Mouse (Mus musculus) fat pad, adult 2 months (tissue): ENCODE measurements at regions not wholly inside any gene's neighbourhood (a gene's known extent, or its start where the extent isn't known, plus 50 kb on each side); places are given as distances from the start of the nearest gene placed in this dataset.
A peak's percentile ranks its signal among the peaks of the same experiment; 100 is the strongest.

ENCODE experiments used
- DNase-seq: peaks from one replicate; pipeline ENCODE4 v3.0.0-alpha.2; 2011; ENCODE audit warnings: low read depth, low spot score; ENCODE audit errors: extremely low read depth

DNA sequence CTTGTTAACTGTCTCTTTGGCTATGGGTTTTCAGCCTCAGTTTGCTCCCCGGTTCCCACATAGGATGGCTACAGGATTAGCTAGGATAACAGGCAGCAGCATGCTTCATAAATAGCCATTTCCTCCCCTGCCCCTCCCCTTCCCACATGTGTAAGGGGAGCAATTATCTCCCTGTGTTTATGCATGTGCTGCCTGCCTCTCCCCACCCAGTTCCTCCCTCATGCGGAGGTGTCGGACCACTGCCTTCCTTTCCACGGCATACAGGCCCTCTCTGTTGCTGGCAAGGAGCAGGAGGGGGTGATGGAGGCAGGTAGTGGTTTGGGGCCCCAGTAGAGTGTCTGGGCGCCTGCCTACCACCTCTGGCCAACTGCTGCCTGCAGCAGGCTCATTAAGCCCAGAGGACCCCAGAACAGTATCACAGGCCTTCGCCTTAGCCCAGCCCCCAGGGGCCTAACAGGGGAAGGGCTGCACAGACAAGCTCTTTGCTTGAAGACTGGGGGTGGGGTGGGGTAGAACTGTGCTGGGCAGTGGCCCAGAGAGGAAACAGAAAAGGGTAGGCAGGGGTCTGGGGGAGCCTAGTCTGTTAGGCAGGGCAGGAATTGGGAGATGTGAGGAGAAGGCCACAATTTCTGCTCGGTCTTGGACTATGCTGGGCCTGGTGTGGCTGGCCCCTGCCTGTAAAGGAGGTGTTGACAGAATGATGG lies 79.1 kb upstream of the Pja1 start:
- no peak for DNase-seq

DNA sequence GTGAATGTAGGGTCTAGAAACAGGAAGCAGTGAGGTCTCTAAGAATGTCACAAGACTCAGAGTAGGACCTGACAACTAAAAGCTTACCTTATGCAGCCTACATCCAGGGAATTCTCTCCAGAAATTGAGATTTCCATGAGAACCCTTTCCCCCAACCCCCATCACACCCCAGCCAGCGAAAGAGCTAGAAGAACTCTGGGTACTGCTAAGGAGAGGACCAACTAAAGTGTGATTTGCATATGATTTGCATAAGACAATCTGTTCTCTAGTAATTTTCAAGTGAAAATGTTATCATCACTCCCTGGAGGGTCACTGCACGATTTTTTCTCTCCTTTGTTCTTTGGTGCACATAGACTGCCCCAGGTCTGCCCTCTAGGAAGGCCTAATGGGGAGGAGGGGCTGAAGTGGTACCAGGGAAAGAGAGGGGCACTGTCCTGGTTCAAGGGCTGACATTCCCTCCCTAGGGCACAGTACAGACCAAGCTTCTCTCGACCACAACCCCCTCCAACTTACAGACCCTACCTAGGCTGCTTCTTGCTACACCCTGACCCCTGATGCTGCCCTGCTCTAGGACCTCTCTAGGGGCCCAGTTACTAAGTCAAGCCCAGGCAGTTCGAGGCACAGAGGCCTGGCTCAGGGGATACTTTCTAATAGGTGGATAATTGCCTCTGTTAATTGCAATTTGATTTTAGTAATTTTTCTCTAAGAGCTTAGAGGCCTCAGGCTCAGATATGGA lies 77.4 kb upstream of the Pja1 start:
- DNase-seq: no peak

DNA sequence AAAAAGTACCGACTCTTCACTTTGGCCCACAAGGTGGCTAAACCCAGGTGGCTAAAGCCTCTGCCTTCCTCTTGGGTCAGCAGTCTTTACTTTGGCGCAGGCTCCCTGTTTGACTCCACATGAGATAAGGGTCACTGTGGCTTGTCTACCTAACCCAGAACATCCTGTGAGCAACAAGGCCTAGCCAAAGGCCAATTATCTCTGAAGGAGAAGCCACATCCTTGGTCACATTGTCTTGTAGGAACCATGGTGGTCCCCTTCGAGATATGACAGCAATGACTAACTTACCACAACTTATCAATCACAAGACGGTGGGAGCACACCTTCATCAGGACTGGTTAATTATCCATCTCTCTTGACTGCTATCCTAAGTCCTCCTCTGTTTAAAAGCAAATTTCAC lies 73.3 kb upstream of the Pja1 start:
- no peak for DNase-seq

DNA sequence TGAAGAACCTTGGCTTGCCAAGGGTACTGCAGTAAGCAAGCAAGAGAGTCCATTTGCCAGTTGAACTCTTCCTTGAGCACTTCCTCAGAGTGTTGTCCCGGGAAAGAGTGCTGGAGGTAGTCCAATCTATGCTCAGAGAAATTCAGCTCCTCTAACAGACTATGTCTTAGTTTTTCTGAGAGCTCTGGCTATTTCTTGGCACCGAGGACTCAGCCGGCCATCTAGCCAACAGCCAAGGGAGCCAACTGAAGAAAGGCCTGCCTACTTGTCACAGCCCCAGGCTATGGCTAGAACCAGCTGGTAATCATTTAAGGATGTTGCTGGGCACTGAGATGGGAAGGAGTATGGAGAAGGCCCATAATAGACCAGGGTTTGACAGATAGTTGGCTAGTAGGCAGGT lies 70.8 kb upstream of the Pja1 start:
- DNase-seq: no peak

- no peak for DNase-seq
Measured at GRCm38 (mm10) chrX:99540087-99540576, 69.1 kb upstream of the Pja1 start.

- DNase-seq: no peak
Measured at GRCm38 (mm10) chrX:99539684-99540083, 68.6 kb upstream of the Pja1 start.

DNA sequence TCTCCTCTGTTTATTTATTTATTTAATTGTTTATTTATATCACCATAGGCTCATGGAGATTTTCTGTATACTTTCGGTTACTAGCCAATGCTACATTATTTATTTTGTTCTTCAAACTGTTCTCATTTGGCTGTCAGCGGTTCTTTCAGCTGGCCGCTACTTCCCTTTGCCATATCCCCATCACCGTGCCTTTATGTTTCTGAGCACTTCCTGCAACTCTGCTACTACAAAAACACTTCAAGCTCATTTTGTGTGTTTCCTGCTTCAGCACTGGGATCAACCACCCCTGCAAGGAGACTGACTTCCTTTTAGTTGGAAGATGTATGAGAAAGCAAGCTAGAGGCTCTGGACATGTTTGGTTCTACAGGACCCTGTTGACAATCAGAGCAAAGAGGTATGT lies 66.7 kb upstream of the Pja1 start:
- DNase-seq: no peak

DNA sequence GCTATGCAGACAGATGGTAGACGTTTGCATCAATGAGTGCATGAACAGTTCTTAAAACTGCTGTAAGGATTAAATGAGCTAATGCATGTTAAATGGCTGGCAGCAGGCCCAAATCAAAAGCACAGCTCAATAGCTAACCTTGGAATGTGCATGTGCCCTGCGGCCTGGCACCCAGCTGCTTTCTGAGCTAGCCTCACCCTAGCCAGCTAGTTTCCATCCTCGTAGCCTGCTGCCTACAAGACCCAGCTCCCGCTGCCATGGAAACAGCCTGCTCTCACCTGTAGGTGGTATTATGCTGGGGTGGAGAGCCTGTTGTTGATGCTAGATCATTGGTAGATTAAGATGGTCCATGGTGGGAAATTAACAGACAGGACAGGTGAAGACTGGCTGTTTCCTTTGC lies 63.8 kb upstream of the Pja1 start:
- DNase-seq: no peak

DNA sequence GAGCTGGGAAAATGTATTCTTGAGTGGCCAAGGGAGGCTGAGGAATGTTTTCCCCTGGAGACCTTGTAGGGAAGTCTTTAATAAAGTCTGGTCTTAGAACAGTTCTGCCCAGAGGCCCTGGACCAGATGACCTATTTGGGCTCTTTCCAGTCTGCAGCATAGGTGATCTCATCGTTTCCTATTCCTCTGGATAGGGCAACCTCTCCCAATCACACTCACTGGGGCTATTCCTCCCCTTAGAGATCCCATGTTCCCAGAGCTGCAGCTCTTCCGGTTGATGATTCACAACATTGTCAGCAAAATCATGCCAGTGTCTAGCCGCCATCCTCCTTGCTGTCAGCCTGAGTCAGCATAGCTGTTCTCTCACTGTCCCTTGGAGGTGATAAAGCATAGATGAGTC lies 60.1 kb upstream of the Pja1 start:
- DNase-seq: peak; percentile 10

GRCm38 (mm10) chrX:99530511-99530910 lies 59.4 kb upstream of the Pja1 start:
- DNase-seq: no peak

DNA sequence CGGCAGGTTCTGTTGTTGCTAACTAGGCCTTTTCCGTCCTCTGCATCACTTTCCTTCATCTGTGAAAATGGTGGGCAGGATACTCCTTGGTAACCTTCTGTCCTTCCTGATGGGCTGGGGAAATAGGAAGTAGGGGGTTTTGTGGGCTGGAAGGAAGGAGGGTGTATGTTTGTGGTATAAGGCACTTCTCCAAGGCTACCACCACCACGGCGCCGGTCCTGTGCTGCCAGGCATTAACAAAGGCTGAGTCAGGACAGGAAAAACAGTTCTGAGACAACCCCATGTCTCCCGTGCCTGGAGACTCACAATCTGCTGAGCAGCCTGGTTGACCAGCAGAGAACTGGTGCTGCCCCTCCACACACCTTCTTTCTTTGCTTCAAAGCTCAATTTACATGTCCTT lies 52.2 kb upstream of the Pja1 start:
- DNase-seq: no peak

GRCm38 (mm10) chrX:99522830-99523229 lies 51.8 kb upstream of the Pja1 start:
- DNase-seq: no peak

DNA sequence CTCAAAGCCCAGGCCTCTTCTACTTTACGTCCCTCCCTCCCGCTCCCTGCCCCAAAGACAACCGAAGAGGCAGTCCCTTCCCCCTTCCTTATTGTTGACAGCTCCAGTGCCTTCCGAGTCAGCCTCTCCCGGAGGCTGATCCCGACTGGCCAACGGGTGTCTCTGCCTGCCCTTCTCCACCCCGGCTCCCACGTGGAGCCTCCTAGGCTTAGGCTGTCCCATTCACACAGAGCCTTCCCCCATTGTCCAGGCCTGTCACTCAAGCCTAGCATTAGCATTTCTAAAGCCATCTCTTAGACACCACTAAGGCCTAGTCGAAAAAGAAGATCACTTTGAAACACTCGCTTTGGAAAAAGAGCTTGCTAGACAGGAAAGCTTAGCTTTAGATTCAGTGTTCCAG lies 51.2 kb upstream of the Pja1 start:
- DNase-seq: no peak

DNA sequence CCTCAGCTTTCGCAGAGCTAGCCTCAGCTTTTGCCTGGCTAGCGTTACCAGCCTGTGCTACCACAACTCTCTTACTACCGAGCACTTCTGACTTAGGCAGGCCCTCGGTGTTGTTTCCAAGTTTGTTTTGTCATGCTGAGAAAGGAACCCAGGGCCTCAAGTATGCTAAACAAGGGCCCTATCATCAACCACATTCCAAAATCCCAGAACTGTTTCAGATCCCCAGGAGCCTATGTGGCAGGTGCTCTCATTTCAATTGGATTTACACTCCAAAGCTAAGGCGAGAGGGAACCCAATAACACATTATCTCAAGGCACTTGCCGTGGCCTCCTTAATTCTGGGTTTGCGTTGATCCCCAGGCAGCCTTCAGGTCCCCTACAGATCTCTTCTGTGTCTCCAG lies 50.8 kb upstream of the Pja1 start:
- no peak for DNase-seq
